ENCODE assay signal across 11 mouse cellular contexts in the genomic region with DNA sequence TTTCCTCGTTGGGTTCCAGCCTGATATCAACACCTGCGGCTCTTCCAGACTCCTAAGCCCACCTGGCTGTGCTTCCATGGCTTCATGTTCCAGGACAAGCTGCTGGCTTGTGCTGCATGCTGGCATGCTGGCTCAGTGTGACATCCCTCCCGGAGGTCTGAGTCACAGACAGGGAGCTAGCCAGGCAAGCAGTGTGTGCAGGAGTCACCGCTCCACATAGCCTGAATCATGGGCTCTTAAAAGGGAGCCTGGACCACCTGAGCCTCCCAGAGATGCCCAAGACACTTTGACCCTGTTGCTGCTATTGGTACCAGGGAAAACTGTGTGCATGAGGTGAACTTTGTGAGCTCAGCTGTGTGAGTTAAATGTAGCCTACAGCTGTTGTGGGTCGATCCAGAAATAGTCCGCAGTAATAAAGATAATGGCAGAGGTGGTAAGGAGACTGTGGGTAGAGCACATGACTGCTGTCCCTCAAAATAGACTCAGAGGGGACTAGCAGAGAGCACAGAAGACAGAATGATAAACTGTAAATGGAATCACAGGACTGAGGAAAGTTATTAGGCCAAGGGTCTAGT. TPM values are rescaled to one million over a fixed set of nuclear protein-coding genes. Genes with fewer than 3 reads are reported as not detected.
DNase-seq lines count a peak whose midpoint lies in the region; ATAC-seq and TF ChIP-seq lines count a peak whose summit lies in the region.
"Had no signal": no experiment of that assay in that cellular context is flagged by ENCODE, and none has a peak within 500 bp of the region (broad histone marks: within the 10 kb centered on the region; RNA-seq: fewer than 3 reads in every experiment).

No protein-coding gene starts in this region.

- no peak overlapping the region for H3K4me3 ChIP-seq in embryonic facial prominence, embryonic 14.5 days (ENCODE audit: low read depth, low read length)
- no peak overlapping the region for H3K4me3 ChIP-seq in embryonic facial prominence, embryonic 10.5 days
- no peak overlapping the region for H3K4me3 ChIP-seq in G1E (ENCODE audit: low read depth, low read length)

- DNase-seq in embryonic facial prominence, embryonic 14.5 days (ENCODE audit: low spot score): no peak
- no peak for DNase-seq in embryonic facial prominence, embryonic 10.5 days (ENCODE audit: low spot score)
- DNase-seq in G1E (ENCODE audit: low spot score): no peak
- peak; percentile 66 to 67 for DNase-seq in heart, adult 18-20 months
- peak; percentile 49 to 68 for DNase-seq in heart, postnatal 10 days
- no peak for DNase-seq in left cerebral cortex, postnatal 4 days
- no peak for DNase-seq in urinary bladder, postnatal 10 days (ENCODE audit: low spot score)
- DNase-seq in ovary, adult 18-20 months (ENCODE audit: low spot score): no peak
- DNase-seq: cerebellum, adult 11 months; embryo, embryonic 11 days had no signal

- no peaks in the 10 kb centered on the region for H3K9me3 ChIP-seq in embryonic facial prominence, embryonic 14.5 days (ENCODE audit: control insufficient read depth, low read length)
- no peaks in the 10 kb centered on the region for H3K9me3 ChIP-seq in embryonic facial prominence, embryonic 10.5 days
- no peaks in the 10 kb centered on the region for H3K9me3 ChIP-seq in G1E (replicated peaks)

- H3K4me1 ChIP-seq in embryonic facial prominence, embryonic 14.5 days (ENCODE audit: control insufficient read depth, insufficient read depth, low read length): no peaks in the 10 kb centered on the region
- H3K4me1 ChIP-seq in embryonic facial prominence, embryonic 10.5 days: no peaks in the 10 kb centered on the region
- peaks cover 10% of the 10 kb centered on the region for H3K4me1 ChIP-seq in G1E (ENCODE audit: insufficient read depth, low read depth, low read length)

- no peak for TF ChIP-seq CTCF in G1E (IDR thresholded peaks at IDR 0.05; ENCODE audit: low read depth, low read length)

- no peak overlapping the region for H3K9ac ChIP-seq in embryonic facial prominence, embryonic 14.5 days (ENCODE audit: low read depth, low read length)

- H3K27ac ChIP-seq in embryonic facial prominence, embryonic 14.5 days (replicated peaks; ENCODE audit: low read depth, low read length): no peak overlapping the region
- no peak overlapping the region for H3K27ac ChIP-seq in embryonic facial prominence, embryonic 10.5 days (replicated peaks)

- ATAC-seq in embryonic facial prominence, embryonic 14.5 days (ENCODE audit: low read depth): peak; percentile 55
- 0 out of 2 replicates have a peak, but pooled peaks have one; percentile 8 for ATAC-seq in G1E (ENCODE audit: extremely low read depth, insufficient number of reproducible peaks, low FRiP score, poor library complexity, severe bottlenecking)
- ATAC-seq: intestine, postnatal 0 days had no signal

- 89% methylated on average over 6 of the region's 6 CpGs for WGBS in embryonic facial prominence, embryonic 14.5 days
- 95% methylated on average over 6 of the region's 6 CpGs for WGBS in embryonic facial prominence, embryonic 10.5 days

- H3K4me2 ChIP-seq in embryonic facial prominence, embryonic 14.5 days (ENCODE audit: low read depth, low read length): no peak overlapping the region

- no peaks in the 10 kb centered on the region for H3K27me3 ChIP-seq in embryonic facial prominence, embryonic 14.5 days (replicated peaks; ENCODE audit: control insufficient read depth, insufficient read depth, low read length)
- no peaks in the 10 kb centered on the region for H3K27me3 ChIP-seq in embryonic facial prominence, embryonic 10.5 days (replicated peaks; ENCODE audit: low read depth, poor library complexity, severe bottlenecking)
- H3K27me3 ChIP-seq in G1E (ENCODE audit: insufficient read depth, low read length): no peaks in the 10 kb centered on the region

- no peaks in the 10 kb centered on the region for H3K36me3 ChIP-seq in embryonic facial prominence, embryonic 14.5 days (ENCODE audit: control insufficient read depth, insufficient read depth, low read length)
- H3K36me3 ChIP-seq in embryonic facial prominence, embryonic 10.5 days (replicated peaks): peaks cover 26% of the 10 kb centered on the region
- peaks cover 31% of the 10 kb centered on the region for H3K36me3 ChIP-seq in G1E (replicated peaks)

- intact Hi-C loops in heart, postnatal 10 days (cut with DNase I): no loop called here
- intact Hi-C loops in left cerebral cortex, postnatal 4 days (cut with DNase I): no loop called here

RNA-seq across cellular contexts. Expression of gene Psmb1, which starts 37.5 kb away (rescaled TPM):
- 257 and 267 TPM in 2 replicates for polyA plus RNA-seq in embryonic facial prominence, embryonic 14.5 days (2014; fragmentation: Nextera tagmentation; extraction: Ambion mirVana)
- polyA plus RNA-seq in embryonic facial prominence, embryonic 10.5 days (2016; fragmentation: Nextera tagmentation; extraction: Ambion mirVana): 281 and 290 TPM in 2 replicates
- total RNA-seq in G1E (2014; fragmentation: Nextera tagmentation) (69.1 and 72.5 TPM in 2 replicates), G1E (2017) (194 and 265 TPM in 2 replicates)
- 11.7 and 59.3 TPM in 2 replicates for polyA plus RNA-seq in G1E (2012)
- 100 to 1,000 TPM; 128 to 135 TPM for total RNA-seq in heart, adult 18-20 months (2021)
- total RNA-seq in heart, postnatal 10 days (2021): 100 to 1,000 TPM; 138 to 142 TPM
- total RNA-seq in left cerebral cortex, postnatal 4 days (2021): 100 to 1,000 TPM; 135 to 138 TPM

RNA-seq across cellular contexts. Expression of gene Tbp, which starts 37.7 kb away (rescaled TPM):
- polyA plus RNA-seq in embryonic facial prominence, embryonic 14.5 days (2014; fragmentation: Nextera tagmentation; extraction: Ambion mirVana): 46.6 and 49.3 TPM in 2 replicates
- polyA plus RNA-seq in embryonic facial prominence, embryonic 10.5 days (2016; fragmentation: Nextera tagmentation; extraction: Ambion mirVana): 62.8 and 68.5 TPM in 2 replicates
- total RNA-seq in G1E (2014; fragmentation: Nextera tagmentation): 176 and 189 TPM in 2 replicates
- 64.7 and 66.5 TPM in 2 replicates for total RNA-seq in G1E (2017)
- polyA plus RNA-seq in G1E (2012): 9.8 and 11.9 TPM in 2 replicates
- 10 to 100 TPM; 10.2 to 11.2 TPM for total RNA-seq in heart, adult 18-20 months (2021)
- 10 to 100 TPM; 11.6 to 16.9 TPM for total RNA-seq in heart, postnatal 10 days (2021)
- total RNA-seq in left cerebral cortex, postnatal 4 days (2021): 10 to 100 TPM; 38.1 to 38.4 TPM

Comparison
In these comparisons a context has a peak if more than half of its experiments do, and no peak if none do; other contexts are left out.
1. DNase-seq: peak in heart, adult 18-20 months (2 of 2) and heart, postnatal 10 days (2 of 2); none in embryonic facial prominence, embryonic 14.5 days (single experiment), embryonic facial prominence, embryonic 10.5 days (single experiment), G1E (single experiment), left cerebral cortex, postnatal 4 days (single experiment), urinary bladder, postnatal 10 days (single experiment) and ovary, adult 18-20 months (single experiment).